Mouse (Mus musculus): ENCODE results near the gene Car3. TPM values are rescaled to one million over a fixed set of nuclear protein-coding genes. Genes with fewer than 3 reads are reported as not detected.

Car3 gene
- total RNA-seq, 2 experiments from 2014 or later = 1,122 to 2,421 TPM

- Histone ChIP-seq H3K27ac (no peak overlapping the region), H3K4me3 (no peak overlapping the region)
- intact Hi-C loops (cut with DNase I) = no loop called here
- DNase-seq = no peak
- TF ChIP-seq CTCF (IDR thresholded peaks at IDR 0.05) = no peak
Measured at GRCm38 (mm10) chr3:14857874-14858273, 5.4 kb upstream of the Car3 start.

DNA sequence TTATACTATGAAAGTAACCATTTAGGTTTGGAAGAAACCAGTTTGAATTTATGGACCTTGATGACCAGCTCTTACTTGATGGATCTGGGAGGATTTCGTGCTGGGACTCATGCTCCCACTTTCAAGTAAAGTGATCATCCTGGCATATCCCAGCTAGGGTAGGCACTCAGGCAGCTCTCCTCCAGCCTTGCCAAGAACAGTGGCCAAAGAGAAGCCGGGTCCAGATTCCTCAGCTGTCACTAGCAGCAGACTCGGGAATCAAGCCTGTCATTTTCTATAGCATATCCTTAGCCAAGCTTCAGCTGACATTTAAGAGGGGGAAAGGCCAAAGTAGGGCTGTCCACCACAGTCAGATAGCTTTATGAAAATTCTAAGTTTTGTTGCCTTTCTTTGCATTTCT is 3.0 kb upstream of the Car3 start:
- Histone ChIP-seq H3K4me3 (no peak overlapping the region), H3K27ac (peak overlapping the region; percentile 82)
- intact Hi-C loops (cut with DNase I) = loop anchor here (5.0 kb wide), 1 partner anchor 63 kb away; no protein-coding TSS in a partner anchor
- no peak for TF ChIP-seq CTCF (IDR thresholded peaks at IDR 0.05)
- peak; percentile 82 for DNase-seq

DNA sequence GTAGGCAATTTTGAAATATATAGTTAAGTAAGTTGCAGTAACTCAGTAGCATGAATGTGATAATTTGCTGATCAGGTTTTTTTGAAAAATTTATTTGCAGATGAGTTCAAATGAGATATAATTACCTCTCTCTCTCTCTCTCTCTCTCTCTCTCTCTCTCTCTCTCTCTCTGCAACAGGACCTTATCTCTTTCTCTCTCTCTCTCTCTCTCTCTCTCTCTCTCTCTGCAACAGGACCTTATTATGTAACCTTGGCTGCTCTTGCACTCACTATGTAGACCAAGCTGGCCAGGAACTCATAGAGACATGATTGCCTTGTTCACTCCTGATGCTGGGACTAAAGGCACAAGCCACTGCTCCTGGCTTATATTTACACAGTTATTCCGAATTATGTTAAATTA is 2.1 kb upstream of the Car3 start:
- H3K27ac ChIP-seq = peak overlapping the region; percentile 82
- DNase-seq = no peak
- intact Hi-C loops (cut with DNase I) = loop anchor here (5.0 kb wide), 1 partner anchor 64 kb away; no protein-coding TSS in a partner anchor
- no peak for TF ChIP-seq CTCF (IDR thresholded peaks at IDR 0.05)
- H3K4me3 ChIP-seq = peak overlapping the region; percentile 72

GRCm38 (mm10) chr3:14861787-14862186 is 1.5 kb upstream of the Car3 start:
- DNase-seq = no peak
- Histone ChIP-seq H3K27ac (peak overlapping the region; percentile 82), H3K4me3 (peak overlapping the region; percentile 72)
- no peak for TF ChIP-seq CTCF (IDR thresholded peaks at IDR 0.05)
- intact Hi-C loops (cut with DNase I) = loop anchor here (5.0 kb wide), 1 partner anchor 64 kb away; no protein-coding TSS in a partner anchor

GRCm38 (mm10) chr3:14862654-14863021 is 674 bp upstream of the Car3 start:
- intact Hi-C loops (cut with DNase I) = loop anchor here (5.0 kb wide), 1 partner anchor 65 kb away; no protein-coding TSS in a partner anchor
- Histone ChIP-seq H3K27ac (peak overlapping the region; percentile 82), H3K4me3 (peak overlapping the region; percentile 72)
- TF ChIP-seq CTCF (IDR thresholded peaks at IDR 0.05) = no peak
- peak; percentile 51 for DNase-seq

- DNase-seq = no peak
- Histone ChIP-seq H3K27ac (peak overlapping the region; percentile 82), H3K4me3 (peak overlapping the region; percentile 72)
- intact Hi-C loops (cut with DNase I) = loop anchor here (5.0 kb wide), 1 partner anchor 67 kb away; no protein-coding TSS in a partner anchor
- no peak for TF ChIP-seq CTCF (IDR thresholded peaks at IDR 0.05)
Measured at GRCm38 (mm10) chr3:14863922-14864321, 610 bp downstream of the Car3 start.

DNA sequence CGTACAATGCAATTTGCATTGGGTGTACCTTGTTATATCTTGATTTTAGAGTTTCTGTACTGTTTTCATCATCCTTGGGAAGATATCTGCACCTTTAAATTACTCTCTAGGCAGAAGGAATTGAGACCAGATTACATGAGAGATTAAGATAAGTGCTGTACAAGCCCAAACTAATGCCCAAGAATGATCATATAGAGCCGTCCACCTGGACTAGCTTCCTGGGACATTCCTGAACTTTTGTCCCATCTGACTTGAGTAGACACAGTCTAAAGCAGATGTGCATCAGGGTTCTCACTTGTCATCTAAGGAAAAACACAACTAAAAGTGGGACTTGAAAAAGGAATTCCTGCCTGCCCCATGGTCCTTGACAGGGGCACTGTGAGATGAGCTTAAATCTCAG is 2.6 kb downstream of the Car3 start:
- TF ChIP-seq CTCF (IDR thresholded peaks at IDR 0.05) = no peak
- no peak for DNase-seq
- peak overlapping the region; percentile 40; the same call in 1 of the 2 replicates for H3K27ac ChIP-seq
- intact Hi-C loops (cut with DNase I) = no loop called here
- peak overlapping the region; percentile 72 for H3K4me3 ChIP-seq

DNA sequence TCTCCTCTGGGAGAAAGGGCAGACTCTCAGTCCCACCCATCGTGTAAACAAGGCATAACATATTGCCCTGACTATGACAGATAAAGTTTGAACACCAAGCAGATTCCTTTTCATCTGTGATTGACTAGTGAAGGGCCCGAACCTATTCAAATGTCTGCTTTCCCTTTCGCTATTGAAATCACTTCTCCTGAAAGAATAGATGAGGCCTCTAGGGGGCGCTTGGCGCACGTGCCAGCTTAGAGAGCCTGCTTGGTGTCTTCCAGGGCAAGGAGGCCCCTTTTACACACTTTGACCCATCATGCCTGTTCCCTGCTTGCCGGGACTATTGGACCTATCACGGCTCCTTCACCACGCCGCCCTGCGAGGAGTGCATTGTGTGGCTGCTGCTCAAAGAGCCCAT is 6.5 kb downstream of the Car3 start:
- intact Hi-C loops (cut with DNase I) = loop anchor here (2.0 to 5.0 kb wide), 2 partner anchors 191 to 378 kb away; no protein-coding TSS in a partner anchor
- peak; percentile 70 for DNase-seq
- H3K4me3 ChIP-seq = peak overlapping the region; percentile 63
- TF ChIP-seq CTCF (IDR thresholded peaks at IDR 0.05) = peak; percentile 79
- peak overlapping the region; percentile 85 for H3K27ac ChIP-seq

- no peak for DNase-seq
- TF ChIP-seq CTCF (IDR thresholded peaks at IDR 0.05) = no peak
- Histone ChIP-seq H3K4me3 (no peak overlapping the region), H3K27ac (peak overlapping the region; percentile 85)
- intact Hi-C loops (cut with DNase I) = loop anchor here (2.0 to 5.0 kb wide), 2 partner anchors 192 to 377 kb away; no protein-coding TSS in a partner anchor
Measured at GRCm38 (mm10) chr3:14870528-14870927, 7.2 kb downstream of the Car3 start.

DNA sequence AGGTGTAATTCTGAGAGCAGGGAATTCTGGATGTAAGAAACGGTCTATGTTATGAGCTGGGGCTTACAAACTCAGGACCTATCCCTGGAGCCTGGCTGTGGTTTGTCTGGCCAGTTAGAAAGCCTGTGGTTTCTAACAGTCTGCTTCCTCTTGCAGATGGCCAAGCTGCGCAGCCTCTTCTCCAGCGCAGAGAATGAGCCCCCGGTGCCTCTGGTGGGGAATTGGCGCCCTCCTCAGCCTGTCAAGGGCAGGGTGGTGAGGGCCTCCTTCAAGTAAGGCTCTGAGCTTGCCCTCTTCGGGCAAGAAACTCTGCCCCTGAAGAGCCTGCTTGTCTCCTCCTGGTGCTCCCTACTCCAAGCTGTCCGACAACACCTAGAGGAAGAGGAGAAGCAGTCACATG is 8.1 kb downstream of the Car3 start:
- no peak overlapping the region for H3K27ac ChIP-seq
- intact Hi-C loops (cut with DNase I) = loop anchor here (2.0 to 5.0 kb wide), 2 partner anchors 193 to 376 kb away; no protein-coding TSS in a partner anchor
- peak; percentile 72 for DNase-seq
- no peak overlapping the region for H3K4me3 ChIP-seq
- peak; percentile 59 for TF ChIP-seq CTCF (IDR thresholded peaks at IDR 0.05)

DNA sequence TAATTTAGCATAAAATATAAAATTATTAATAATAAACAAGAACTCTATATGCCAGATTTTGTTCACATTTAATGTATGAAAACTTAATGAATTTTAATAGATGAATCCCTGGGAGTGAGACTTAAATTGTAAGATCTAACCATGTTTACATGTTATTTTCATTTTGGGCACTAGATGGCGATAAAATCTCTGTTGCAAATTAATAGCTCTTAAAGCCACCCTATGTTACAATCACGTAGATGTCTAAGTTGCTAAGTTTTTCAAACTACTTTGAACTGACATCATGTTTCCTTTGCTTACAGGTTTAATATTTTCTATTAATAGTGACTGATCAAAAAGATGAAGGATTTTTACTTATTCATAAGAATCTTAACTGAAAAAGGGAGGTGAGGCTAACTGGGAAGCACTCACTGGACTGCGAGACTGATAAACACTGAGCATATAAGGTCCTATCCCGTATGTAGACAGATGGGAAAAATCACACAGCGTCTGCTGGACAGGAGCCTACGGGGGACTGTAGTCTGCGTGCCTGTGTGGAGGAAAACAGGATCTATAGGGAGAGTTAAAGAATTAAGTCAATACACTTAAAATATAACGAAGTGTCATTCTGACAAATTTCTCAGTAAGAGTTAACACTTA is 11.2 kb downstream of the Car3 start:
- TF ChIP-seq CTCF (IDR thresholded peaks at IDR 0.05) = peak; percentile 77
- intact Hi-C loops (cut with DNase I) = loop anchor here (1.0 to 5.0 kb wide), 2 partner anchors 320 to 373 kb away; no protein-coding TSS in a partner anchor
- no peak overlapping the region for H3K27ac ChIP-seq
- H3K4me3 ChIP-seq = no peak overlapping the region
- DNase-seq = no peak

- DNase-seq = no peak
- no peak overlapping the region for H3K4me3 ChIP-seq
- H3K27ac ChIP-seq = 0 out of 2 replicates have a peak overlapping the region, but pooled peaks have one; percentile 49
- TF ChIP-seq CTCF (IDR thresholded peaks at IDR 0.05) = no peak
- intact Hi-C loops (cut with DNase I) = no loop called here
Measured at GRCm38 (mm10) chr3:14876325-14876918, 13.1 kb downstream of the Car3 start.

DNA sequence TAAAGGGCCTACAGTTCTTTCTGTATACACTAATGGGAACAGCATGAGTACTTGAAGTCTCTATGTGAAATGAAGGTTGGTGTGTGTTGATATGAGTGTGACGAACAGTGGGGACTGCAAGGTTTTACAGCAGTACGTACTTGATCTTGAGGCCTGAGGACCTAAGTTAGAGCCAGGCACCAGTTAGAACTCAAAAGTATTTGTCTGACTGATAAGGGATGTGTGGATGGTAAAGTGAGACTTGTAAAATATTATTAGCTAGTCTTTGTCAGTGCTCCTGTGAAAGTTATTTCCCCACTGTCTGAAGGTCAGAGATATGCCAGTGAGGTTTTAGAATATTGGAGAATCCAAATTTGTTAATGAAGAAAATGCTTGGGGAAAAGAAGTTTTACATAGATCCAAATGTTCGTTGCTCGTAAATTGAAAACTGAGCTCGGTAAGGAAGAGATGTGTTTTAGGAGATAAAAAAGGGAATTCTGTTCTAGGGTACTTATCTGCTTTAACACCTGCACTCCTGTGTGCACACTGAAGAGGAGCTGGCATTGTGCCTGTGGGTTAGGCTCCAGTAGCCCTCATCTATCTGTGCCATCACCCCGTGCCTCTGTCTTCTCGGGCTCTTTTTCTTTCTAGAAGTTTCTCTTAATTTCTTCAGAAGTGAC is 14.1 kb downstream of the Car3 start:
- intact Hi-C loops (cut with DNase I) = no loop called here
- no peak overlapping the region for H3K4me3 ChIP-seq
- TF ChIP-seq CTCF (IDR thresholded peaks at IDR 0.05) = no peak
- no peak for DNase-seq
- no peak overlapping the region for H3K27ac ChIP-seq
